15 mouse cellular contexts compared by ENCODE assay signal in genomic region chr3:37353951-37354481, GRCm38 (mm10). TPM values are rescaled to one million over a fixed set of nuclear protein-coding genes. Genes with fewer than 3 reads are reported as not detected.
DNase-seq lines count a peak whose midpoint lies in the region; ATAC-seq lines count a peak whose summit lies in the region.
"Had no signal": no experiment of that assay in that cellular context is flagged by ENCODE, and none has a peak within 500 bp of the region (broad histone marks: within the 10 kb centered on the region; RNA-seq: fewer than 3 reads in every experiment).

No protein-coding gene starts in this region.

- intact Hi-C loops in left cerebral cortex, postnatal 14 days (cut with DNase I), result no loop called here

- no peak overlapping the region for H3K4me2 ChIP-seq in heart, embryonic 11.5 days
- H3K4me2 ChIP-seq in lung, embryonic 16.5 days (ENCODE audit: low read depth, low read length), result no peak overlapping the region
- no peak overlapping the region for H3K4me2 ChIP-seq in limb, embryonic 11.5 days (ENCODE audit: low read depth, severe bottlenecking)
- H3K4me2 ChIP-seq: hindbrain, embryonic 15.5 days; liver, embryonic 13.5 days had no signal

- DNase-seq in heart, adult 11 months, result peak; percentile 94
- no peak for DNase-seq in lung, postnatal 4 days
- peak; percentile 58 for DNase-seq in limb, embryonic 11.5 days (ENCODE audit: low spot score)
- DNase-seq in left cerebral cortex, postnatal 14 days (ENCODE audit: low spot score in 2 of 2), result no peak
- no peak for DNase-seq in testis, postnatal 14 days (ENCODE audit: low spot score)
- no peak for DNase-seq in frontal cortex, adult 2 months (ENCODE audit: extremely low spot score in 1 of 2, low spot score in 1 of 2)
- DNase-seq: B cell, adult 2 months; cerebellum, postnatal 14 days; kidney, postnatal 10 days; liver, embryonic 13.5 days; thymus, adult 18-20 months had no signal

- H3K9me3 ChIP-seq in heart, embryonic 11.5 days (replicated peaks; ENCODE audit: control insufficient read depth, low read length), result no peaks in the 10 kb centered on the region
- H3K9me3 ChIP-seq in lung, embryonic 16.5 days (ENCODE audit: control insufficient read depth, low read length), result no peaks in the 10 kb centered on the region
- H3K9me3 ChIP-seq in limb, embryonic 11.5 days (ENCODE audit: control insufficient read depth, low read length), result no peaks in the 10 kb centered on the region
- H3K9me3 ChIP-seq: hindbrain, embryonic 15.5 days; liver, embryonic 13.5 days had no signal

- H3K36me3 ChIP-seq in heart, embryonic 11.5 days (ENCODE audit: control insufficient read depth, insufficient read depth, low read length), result no peaks in the 10 kb centered on the region
- H3K36me3 ChIP-seq in lung, embryonic 16.5 days (ENCODE audit: control insufficient read depth, insufficient read depth, low read length), result no peaks in the 10 kb centered on the region
- no peaks in the 10 kb centered on the region for H3K36me3 ChIP-seq in limb, embryonic 11.5 days (ENCODE audit: control insufficient read depth, insufficient read depth, low read length)
- H3K36me3 ChIP-seq: hindbrain, embryonic 15.5 days; liver, embryonic 13.5 days had no signal

- H3K27ac ChIP-seq in heart, embryonic 11.5 days (ENCODE audit: low read depth, low read length), result no peak overlapping the region
- H3K27ac ChIP-seq in lung, embryonic 16.5 days (ENCODE audit: low read length), result peak overlapping the region; percentile 1; the same call in 1 of the 2 replicates
- peak overlapping the region; percentile 76; the same call in 1 of the 2 replicates for H3K27ac ChIP-seq in limb, embryonic 11.5 days (replicated peaks; ENCODE audit: low read depth, low read length)
- H3K27ac ChIP-seq: hindbrain, embryonic 15.5 days; liver, embryonic 13.5 days had no signal

- ATAC-seq in heart, embryonic 11.5 days (replicated peaks; ENCODE audit: insufficient number of reproducible peaks, low FRiP score, low TSS enrichment), result no peak; the same call in 1 of the 2 replicates
- 0 out of 2 replicates have a peak, but pooled peaks have one; percentile 31 for ATAC-seq in lung, embryonic 16.5 days (ENCODE audit: low read depth)
- peak; percentile 87 for ATAC-seq in limb, embryonic 11.5 days (ENCODE audit: insufficient number of reproducible peaks, low FRiP score, low TSS enrichment, low read depth)

- H3K4me1 ChIP-seq in heart, embryonic 11.5 days (ENCODE audit: control insufficient read depth, insufficient read depth, low read length), result peaks cover 5% of the 10 kb centered on the region
- H3K4me1 ChIP-seq in lung, embryonic 16.5 days (replicated peaks; ENCODE audit: control insufficient read depth, insufficient read depth, low read length), result peaks cover 13% of the 10 kb centered on the region
- H3K4me1 ChIP-seq in limb, embryonic 11.5 days (ENCODE audit: control insufficient read depth, insufficient read depth, low read length), result peaks cover 6% of the 10 kb centered on the region

- H3K27me3 ChIP-seq in heart, embryonic 11.5 days (ENCODE audit: control insufficient read depth, insufficient read depth, low read length), result peaks cover 10% of the 10 kb centered on the region
- H3K27me3 ChIP-seq in lung, embryonic 16.5 days (ENCODE audit: control insufficient read depth, insufficient read depth, low read depth, low read length), result peaks cover 2% of the 10 kb centered on the region; the same call in 1 of the 2 replicates
- 0 out of 2 replicates have a peak, but pooled peaks cover 3% of the 10 kb centered on the region for H3K27me3 ChIP-seq in limb, embryonic 11.5 days (ENCODE audit: control insufficient read depth, insufficient read depth, low read length)

- WGBS in heart, embryonic 11.5 days (ENCODE audit: insufficient replicate concordance), result 57% methylated on average over 10 of the region's 10 CpGs
- 71% methylated on average over 10 of the region's 10 CpGs for WGBS in lung, embryonic 16.5 days
- WGBS in limb, embryonic 11.5 days, result 26% methylated on average over 10 of the region's 10 CpGs

- H3K9ac ChIP-seq in heart, embryonic 11.5 days (ENCODE audit: low read depth, low read length), result no peak overlapping the region
- H3K9ac ChIP-seq in lung, embryonic 16.5 days (ENCODE audit: low read length), result no peak overlapping the region
- H3K9ac ChIP-seq in limb, embryonic 11.5 days (ENCODE audit: low read length), result no peak overlapping the region; the same call in 1 of the 2 replicates
- H3K9ac ChIP-seq: hindbrain, embryonic 15.5 days; liver, embryonic 13.5 days had no signal

- no peak overlapping the region for H3K4me3 ChIP-seq in heart, embryonic 11.5 days (ENCODE audit: low read depth, low read length)
- H3K4me3 ChIP-seq in lung, embryonic 16.5 days (ENCODE audit: low read length), result no peak overlapping the region
- no peak overlapping the region for H3K4me3 ChIP-seq in limb, embryonic 11.5 days (ENCODE audit: low read depth, low read length)
- H3K4me3 ChIP-seq: hindbrain, embryonic 15.5 days; liver, embryonic 13.5 days had no signal

RNA-seq across cellular contexts. Expression of gene Fgf2, which starts 5.9 kb away (rescaled TPM):
- 1.4 and 1.5 TPM in 2 replicates for polyA plus RNA-seq in heart, embryonic 11.5 days (2014; fragmentation: Nextera tagmentation; extraction: Ambion mirVana)
- polyA plus RNA-seq in lung, embryonic 16.5 days (2015; fragmentation: Nextera tagmentation; extraction: Ambion mirVana), result 2.8 and 3.1 TPM in 2 replicates
- 1.3 and 1.7 TPM in 2 replicates for polyA plus RNA-seq in limb, embryonic 11.5 days (2014; fragmentation: Nextera tagmentation; extraction: Ambion mirVana)
- 1 to 10 TPM; 3.1 to 4.1 TPM for total RNA-seq in left cerebral cortex, postnatal 14 days (2021)
- polyA plus RNA-seq in frontal cortex, adult 2 months (2012; rRNA removed), result 3.2 TPM in 2 replicates

RNA-seq across cellular contexts. Expression of gene Cetn4, which starts 41.5 kb away (rescaled TPM):
- polyA plus RNA-seq in heart, embryonic 11.5 days (2014; fragmentation: Nextera tagmentation; extraction: Ambion mirVana), result 0.52 and 1.1 TPM in 2 replicates
- 9.2 and 10.0 TPM in 2 replicates for polyA plus RNA-seq in lung, embryonic 16.5 days (2015; fragmentation: Nextera tagmentation; extraction: Ambion mirVana)
- 2.0 and 2.8 TPM in 2 replicates for polyA plus RNA-seq in limb, embryonic 11.5 days (2014; fragmentation: Nextera tagmentation; extraction: Ambion mirVana)
- total RNA-seq in left cerebral cortex, postnatal 14 days (2021), result 1 to 10 TPM; 5.5 to 8.3 TPM
- polyA plus RNA-seq in frontal cortex, adult 2 months (2012; rRNA removed), result 12.0 and 12.2 TPM in 2 replicates
- polyA plus RNA-seq: small intestine, adult 2 months had no signal

RNA-seq across cellular contexts. Expression of gene Bbs12, which starts 41.7 kb away (rescaled TPM):
- polyA plus RNA-seq in heart, embryonic 11.5 days (2014; fragmentation: Nextera tagmentation; extraction: Ambion mirVana), result 4.7 and 5.7 TPM in 2 replicates
- polyA plus RNA-seq in lung, embryonic 16.5 days (2015; fragmentation: Nextera tagmentation; extraction: Ambion mirVana), result 6.9 and 7.2 TPM in 2 replicates
- polyA plus RNA-seq in limb, embryonic 11.5 days (2014; fragmentation: Nextera tagmentation; extraction: Ambion mirVana), result 8.6 and 11.8 TPM in 2 replicates
- 1 to 10 TPM; 4.4 to 4.9 TPM for total RNA-seq in left cerebral cortex, postnatal 14 days (2021)
- polyA plus RNA-seq in frontal cortex, adult 2 months (2012; rRNA removed), result 2.7 and 2.9 TPM in 2 replicates

Comparison
In these comparisons a context has a peak if more than half of its experiments do, and no peak if none do; other contexts are left out.
1. DNase-seq: peak in heart, adult 11 months (single experiment) and limb, embryonic 11.5 days (single experiment); none in lung, postnatal 4 days (0 of 2), left cerebral cortex, postnatal 14 days (0 of 2), testis, postnatal 14 days (single experiment) and frontal cortex, adult 2 months (0 of 2).